Mouse (Mus musculus) ovary, postnatal 10 days (tissue): ENCODE results near the gene Zfp362.

Experiments
- DNase-seq: peaks from one replicate; pipeline ENCODE4 v3.0.0; 2022; ENCODE audit warnings: low spot score

The Zfp362 gene

DNA sequence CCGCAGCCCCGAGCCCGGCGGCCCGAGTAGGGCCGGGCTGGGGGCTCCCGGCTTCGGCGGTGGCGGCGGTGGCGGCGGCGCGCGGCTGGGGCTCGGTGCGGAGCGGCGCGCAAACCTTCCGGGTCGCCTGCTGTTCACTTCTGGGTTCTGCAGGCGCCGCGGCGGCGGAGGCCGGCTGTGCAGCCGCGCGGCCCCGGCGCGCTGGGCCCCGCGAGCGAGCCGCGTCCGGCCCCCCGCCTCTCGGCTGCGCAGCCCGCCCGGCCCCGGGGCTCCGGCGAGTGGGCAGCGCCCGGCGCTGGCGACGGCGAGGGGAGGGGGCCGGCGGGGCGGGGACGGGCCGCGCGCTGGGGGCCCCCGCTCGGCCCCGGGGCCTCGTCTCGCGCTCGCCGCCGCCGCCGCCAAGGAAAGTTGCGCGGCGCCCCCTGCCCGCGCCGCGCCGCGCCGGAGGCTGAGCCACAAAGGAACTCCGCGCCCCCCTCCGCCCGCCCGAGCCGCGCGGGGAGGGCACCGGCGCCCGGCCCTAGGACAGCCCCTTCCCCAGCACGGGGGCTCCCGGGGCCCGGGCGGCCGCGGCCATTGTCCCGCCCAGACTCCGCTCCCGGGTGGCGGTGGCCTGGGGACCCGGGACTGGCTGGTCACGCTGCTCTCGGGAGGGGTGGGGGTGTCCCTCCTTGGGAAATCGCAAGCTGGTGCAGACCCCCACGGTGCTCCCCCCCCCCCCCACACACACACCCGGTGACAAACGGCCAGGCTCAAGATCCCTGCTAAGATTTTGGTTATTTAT, at the start of gene Zfp362:
TSS of gene Zfp362 (minus strand) at position 3 of the 784 bp plus-strand sequence.
- no peak for DNase-seq

DNA sequence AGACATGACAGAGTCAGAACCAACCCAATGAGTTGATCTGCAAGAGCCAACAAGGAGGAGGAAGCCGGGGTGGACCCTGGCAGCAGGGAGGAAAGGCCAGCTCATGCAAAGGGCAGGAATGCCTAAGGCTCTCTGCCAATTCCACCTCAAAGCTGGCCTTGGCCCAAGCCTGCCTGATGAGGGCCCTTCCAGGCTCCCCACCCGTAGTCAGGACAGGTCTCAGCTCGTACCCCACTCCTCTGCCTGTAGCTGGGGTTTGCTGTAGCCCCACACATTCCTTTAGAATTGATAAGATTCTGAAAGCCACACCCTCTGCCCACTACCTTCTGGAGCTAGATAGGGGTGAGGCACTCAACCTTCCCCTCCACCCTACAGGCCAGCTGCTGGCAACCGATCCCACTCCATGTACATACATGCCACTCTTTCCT, 49.8 kb upstream of the Zfp362 start:
- DNase-seq = peak; percentile 35

DNA sequence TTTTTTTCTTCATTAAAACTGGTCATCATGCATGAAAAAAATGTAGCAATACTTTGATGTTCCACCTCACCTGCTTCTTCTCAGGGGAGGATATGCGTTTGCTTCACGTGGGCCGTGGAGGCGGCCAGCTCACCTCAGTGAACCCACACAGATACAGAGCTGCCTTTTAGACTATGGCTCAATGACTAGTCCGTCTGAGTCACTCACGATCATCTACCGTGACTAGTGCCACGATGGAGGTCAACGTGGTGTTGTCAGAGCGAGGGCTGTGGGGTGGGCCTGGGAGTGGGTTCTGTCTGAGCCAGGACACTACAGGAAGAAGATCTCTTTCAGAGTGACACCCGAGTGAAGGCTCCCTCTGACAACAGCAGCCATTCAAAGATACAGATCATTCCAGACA, 47.3 kb upstream of the Zfp362 start:
- no peak for DNase-seq

DNA sequence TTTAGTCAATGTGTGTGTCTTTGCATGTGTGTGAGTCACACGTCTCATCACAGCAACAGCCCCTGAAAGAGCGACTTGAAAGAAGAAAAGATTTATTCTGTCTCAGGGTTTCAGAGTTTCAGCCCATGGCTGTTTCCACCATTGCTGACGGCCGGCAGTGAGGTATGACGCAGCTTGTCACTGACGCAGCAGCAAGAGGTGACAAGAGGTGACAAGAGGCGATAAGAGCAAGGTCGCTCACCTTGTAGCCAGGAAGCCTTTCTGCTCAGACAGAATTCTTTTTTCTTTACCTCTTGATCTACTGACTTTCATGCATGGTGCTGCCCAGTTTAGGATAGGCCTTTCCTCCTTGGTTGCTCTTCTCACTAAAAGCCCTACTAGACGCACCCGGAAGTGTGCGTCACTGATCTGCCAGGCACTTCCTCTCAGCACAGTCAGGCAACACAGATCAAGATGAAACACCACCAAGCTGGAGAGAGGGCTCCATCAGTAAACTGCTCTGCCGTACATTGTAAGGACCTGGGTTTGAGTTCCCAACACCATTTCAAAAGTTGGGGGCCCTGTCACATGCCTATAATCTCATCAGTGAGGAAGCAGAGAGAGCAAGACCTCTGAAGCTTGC, 46.5 kb upstream of the Zfp362 start:
- DNase-seq = no peak

DNA sequence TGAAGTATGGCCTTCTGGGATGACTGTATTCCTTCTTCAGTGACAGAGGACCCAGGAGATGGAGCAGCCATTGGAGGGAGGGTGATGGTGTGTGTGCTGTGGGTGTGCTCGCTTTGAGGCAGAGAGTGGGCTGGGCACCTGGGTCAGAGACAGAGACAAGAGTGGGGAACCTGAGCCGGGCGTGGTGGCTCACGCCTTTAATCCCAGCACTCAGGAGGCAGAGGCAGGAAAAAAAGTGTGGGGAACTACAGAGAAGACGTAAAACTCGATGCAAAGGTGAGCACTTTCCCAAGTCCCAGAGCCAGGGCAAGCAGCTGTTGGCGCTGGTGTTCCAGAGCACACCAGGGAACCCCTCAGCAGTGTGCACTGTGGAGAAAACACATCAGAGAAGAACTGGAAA, 43.8 kb upstream of the Zfp362 start:
- no peak for DNase-seq

DNA sequence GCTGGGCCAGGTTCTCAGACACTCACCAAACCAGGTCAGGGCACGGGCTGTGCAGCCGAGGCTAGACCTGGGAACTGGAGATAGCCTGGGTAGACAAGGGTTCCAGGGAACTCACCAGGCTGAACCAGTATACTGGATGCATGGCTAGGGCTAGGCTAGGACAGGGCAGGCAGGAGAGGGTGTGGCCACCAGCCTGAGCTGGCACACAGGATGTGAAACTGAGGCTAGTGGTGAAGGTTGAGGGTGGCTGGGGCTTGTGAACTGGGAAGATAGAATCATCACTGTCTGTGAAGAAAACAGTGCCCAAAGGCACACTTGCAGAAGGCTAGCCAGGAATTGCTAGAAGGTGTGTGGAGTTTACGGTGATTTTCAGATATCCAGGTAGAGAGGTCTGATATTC, 43.1 kb upstream of the Zfp362 start:
- no peak for DNase-seq

DNA sequence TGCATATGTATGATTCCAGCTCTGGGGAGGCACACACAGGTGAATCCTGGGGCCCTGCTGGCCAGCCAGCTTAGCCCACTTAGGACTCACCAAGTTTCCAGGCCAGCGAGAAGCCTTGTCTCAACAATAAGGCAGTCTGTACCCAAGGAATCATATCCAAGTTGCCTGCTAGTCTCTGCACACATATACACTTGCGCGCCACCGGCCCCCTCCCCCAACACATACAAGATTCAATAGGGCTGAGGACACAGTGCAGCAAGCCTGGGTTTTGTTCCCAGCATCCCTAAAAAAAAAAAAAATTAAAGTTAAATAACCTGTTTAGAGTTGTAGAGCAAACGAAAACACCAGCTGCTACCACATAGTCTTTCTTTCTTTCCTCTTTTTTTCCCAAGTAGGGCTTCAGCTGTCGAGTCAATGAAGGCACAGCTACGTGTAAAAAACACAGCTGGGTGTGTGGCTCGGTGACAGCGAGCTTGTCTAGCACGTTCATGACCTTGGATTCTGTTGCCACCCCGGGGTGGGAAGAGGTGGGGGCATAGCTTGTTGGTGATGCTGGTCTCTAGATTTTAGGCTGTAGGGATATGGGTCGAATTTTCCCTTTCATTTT, 39.6 kb upstream of the Zfp362 start:
- no peak for DNase-seq

DNA sequence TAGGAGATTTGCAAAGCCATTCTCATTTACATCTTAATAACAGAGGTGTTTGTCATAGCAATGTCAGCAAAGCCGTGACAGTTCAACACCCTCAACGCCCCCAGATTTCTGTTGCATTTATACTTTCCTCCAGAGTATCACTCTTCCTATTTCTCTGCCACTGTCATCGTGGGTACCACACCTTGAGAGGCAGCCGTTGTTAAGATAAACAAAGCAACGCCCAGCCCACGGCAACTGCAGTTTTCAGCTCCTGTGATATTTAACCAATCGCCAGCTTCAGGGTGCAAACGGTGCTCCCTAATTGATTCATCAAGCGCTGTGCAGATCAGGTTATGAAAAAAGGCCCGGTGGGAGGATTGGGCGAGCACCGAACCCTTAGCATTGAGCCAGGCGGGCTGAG, 38.7 kb upstream of the Zfp362 start:
- DNase-seq = no peak

DNA sequence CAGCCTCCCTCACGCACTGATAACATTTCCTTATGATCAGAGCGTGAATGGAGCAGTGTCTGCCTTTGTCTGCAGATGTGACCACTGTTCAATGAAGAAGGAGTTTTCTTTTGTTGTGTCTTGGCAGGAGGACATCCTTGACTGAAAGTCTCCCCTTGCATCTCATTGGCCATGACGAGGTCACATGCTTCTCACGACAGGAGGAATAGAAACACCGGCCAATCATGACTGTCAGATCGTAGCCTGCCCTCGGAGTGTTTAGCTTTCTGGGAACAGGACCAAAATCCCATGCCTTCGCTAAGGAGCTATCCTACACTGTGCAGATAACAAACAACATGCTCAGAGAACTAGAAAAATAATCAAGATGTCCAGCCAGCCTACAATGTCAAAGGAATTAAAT, 35.4 kb upstream of the Zfp362 start:
- DNase-seq = no peak

DNA sequence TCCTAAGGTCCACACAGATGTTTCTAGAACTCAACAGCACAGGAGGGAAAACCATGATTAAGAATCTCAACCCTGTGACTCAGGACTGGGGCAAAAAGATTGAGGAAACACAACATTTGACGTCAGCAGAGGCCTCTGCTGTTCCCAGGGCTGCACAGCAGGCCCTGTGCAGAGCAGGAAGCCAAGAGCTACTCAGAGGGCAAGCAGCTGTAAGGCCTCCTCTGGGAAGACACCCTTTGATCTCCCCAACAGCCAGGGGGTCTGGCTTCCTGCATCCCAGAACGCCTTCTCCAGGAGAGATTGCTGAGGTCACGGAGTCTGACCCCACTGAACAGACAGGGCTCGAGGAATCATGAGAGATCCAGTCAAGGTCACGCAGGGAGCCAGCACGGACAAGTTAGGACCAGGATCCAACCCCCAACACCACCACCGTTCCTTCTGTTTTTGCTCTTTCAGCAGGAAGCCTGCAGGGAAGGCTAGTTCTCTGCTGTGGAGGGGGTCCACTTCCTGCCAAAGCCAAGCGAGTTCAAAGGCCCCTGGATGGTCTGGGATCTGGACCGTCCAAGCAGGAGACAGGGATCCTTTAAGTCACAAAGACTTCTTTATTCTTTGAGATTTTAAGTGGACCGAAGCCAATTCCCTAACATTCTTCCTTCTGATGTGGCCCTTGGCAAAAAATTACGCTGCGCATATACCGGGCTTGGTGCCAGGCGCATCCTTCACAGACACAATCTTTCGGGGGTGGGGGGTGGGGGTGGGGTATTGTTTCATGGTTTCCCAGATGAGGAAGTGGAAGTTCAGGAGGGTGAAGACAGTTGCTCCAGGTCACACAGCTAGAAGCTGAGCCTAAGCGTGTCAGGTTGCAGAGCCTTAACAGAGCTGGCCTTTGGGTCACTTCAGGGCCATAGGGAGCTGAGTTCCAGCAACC, 34.2 kb upstream of the Zfp362 start:
- DNase-seq = peak; percentile 21

DNA sequence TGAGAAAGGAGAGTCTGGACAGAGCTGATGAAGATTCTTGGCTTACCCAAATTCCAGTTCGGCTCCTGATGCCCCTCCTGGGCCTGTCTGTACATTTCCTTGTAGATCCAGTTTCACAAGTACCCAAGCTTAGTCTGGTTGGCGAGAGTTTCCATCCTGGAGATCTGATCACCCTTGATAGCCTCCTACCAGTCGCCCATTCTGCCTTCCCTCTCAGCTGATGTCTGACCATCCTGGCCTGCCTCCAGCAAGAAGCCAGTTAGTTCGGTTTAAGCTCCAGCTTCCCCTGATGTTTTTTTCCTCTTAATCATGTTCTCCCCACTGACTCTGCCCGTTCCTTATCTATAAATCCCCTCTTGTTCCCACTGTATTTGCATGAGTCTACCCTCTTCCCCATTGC, 32.4 kb upstream of the Zfp362 start:
- no peak for DNase-seq

DNA sequence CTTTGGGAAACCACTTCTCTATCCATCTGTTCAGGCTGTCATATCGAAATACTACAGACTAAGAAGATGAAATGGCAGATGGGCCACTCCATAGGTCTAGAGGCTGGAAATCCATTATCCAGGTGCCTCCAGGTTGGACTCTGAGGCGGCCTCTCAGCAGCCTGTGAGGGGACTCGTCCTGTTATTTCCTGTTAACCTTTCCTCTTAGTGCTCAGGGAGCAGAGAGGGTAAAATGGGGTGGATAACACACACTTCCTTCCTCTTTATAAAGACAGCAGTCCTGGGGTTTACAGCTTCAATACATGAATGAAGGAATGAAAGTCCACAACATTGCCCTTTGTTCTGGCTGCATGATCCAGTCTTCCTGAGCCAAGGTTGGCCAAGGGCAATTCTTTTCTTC, 18.3 kb upstream of the Zfp362 start:
- no peak for DNase-seq

DNA sequence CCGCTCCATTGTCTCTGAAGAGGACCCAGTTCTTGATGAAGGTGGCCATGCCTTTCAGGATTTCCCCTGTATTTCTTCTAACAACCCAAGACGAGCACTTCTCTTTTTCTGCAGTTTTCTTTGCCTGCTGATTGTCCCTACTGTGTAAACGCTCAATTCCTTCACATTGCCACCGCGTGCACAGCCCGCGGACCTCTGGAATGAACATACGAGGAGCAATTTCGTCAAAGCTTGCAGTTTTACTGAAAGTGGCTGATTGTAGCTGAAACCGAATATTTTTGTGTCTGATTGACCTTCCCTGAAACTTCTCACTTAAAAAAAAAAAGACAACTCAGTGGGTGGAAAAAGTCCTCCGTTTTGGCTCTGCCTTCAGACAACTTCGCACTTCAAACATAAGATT, 14.7 kb upstream of the Zfp362 start:
- DNase-seq = no peak

DNA sequence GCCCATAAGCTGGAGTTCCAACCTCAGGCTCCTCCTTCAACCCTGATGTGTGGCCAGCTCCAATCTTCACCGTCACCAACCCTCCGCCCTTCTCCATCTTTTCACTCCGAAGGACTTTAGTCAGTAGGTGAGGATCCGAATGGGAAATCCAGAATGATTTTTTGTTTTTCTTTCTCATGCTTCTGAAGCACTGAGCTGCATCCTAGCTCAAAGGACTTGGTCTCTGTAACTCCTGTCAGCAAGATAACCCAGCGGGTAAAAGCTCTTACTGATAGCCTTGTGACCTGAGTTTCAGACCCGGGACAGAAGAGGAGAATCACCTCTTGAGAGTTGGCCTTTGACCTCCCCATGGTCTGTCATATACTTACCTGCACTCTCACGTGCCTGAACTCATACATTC, 11.2 kb upstream of the Zfp362 start:
- no peak for DNase-seq

DNA sequence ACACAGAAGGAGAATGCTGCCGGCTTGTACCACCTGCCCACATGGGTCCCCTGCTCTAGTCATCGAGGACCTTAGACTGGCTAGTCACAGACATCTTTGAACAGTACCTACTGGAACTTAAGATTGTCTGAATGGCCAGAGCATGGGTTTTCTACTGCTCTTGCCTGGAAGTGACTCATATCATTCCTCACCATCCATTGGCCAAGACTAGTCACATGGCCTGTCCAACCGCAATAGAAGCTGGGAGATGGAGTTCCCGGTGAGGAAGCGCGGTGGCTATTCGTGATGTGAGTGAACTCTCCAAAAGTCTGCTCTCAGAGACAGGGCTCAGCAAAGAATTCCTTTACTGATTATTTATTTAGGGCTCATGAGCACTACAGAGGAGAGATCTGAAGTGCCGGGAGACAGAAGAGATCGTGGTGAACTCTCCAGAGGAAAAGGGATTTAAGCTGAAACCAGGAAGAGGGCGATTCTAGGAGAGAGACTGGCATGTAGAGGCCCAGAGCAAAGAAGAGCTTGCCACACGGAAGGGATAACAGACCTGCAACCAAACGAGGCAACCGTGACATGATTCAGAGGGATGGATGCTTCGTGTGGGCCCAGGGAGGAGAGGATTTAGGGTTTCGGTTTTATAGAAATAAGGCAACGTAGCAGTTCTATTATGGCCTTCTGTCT, 5.7 kb upstream of the Zfp362 start:
- no peak for DNase-seq

DNA sequence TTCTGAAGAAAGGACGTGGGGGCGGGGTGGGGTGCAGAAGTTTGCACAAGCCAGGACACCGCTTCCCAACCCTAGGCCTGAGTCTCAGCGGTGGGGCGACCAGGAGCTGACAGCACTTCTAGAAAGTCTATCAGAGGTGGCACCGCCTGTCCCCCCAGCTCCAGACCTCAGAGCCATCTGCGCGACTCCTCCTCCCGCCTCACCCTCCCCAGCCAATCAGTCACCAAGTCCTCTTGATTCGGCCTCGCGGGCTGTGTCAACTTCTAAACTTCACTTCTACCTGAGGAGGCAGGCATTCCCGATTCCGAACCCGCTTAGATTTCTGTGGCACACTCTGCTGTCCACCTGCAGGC, 958 bp upstream of the Zfp362 start:
- no peak for DNase-seq

DNA sequence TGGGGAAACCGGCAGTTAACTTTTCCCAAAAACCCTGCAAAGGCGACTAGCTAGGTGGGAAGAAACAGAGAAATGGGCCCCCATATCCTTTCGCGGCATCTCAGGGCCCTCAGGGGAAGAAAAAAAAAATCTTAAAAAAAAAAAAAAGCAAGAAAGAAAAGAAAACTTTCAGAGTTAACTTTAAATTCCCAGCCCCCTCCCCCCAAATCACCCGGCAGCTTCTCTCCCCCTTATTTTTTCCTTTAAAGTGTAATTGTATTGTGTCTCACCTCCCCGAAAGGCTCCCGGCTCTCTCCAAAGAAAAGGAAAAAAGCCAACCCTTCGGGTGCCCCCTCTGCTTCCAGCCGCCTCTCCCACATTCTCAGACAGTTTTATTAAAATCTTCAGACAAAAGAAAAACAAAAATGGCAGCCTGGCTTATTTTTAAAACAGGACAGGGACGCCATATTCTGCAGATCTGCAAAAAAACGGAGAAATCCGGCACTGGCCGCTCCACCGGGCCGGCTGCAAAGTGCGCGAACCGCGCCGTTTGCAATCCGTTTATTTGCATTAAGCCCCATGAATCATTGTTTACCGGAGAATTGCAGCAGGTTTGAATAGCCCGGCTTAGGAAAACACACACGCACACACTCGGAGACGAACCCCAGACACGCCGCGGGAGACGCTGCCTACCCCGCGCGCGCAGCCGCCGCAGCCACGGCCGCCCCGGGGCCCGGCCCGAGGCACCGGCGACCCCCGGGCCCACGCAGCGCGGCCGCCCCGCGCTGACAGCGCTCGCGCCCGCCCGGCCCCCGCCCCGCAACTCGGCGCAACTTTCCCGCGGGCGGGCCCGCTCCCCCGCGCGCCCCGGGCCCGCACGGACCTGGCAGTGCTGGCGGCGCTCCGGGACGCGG, 449 bp downstream of the Zfp362 start:
- no peak for DNase-seq

DNA sequence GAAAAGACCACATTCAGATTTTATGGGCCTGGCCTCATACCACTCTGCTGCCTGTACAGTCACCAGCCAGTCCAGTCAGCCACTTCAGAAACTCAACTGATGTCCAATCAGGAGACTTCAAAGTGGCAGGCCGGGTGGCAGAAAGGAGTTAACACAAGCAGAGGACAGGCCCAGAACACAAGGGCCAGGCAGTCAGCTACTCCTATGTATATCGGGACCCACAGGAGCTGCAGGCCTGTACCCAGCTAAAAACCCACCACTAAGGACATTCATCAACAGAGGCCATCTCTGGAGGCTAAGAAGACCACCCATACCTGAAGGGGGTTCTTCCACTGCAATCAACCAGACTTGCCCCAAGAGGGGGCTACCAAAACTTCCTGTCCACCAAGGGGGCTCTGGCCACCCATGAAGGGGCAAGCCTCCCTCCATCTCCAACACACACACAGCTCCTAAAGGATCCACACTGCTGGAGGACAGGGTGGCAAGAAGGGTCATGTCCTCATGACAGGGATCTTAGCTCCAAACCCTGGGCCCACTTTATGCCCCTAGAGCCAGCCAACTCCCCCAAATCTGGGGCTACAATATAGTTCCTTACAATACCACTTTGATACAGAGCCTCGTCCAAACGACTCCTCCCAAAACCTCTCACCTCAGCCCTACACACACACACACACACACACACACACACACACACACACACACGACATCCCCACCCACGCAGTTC, 1.3 kb downstream of the Zfp362 start:
- no peak for DNase-seq

DNA sequence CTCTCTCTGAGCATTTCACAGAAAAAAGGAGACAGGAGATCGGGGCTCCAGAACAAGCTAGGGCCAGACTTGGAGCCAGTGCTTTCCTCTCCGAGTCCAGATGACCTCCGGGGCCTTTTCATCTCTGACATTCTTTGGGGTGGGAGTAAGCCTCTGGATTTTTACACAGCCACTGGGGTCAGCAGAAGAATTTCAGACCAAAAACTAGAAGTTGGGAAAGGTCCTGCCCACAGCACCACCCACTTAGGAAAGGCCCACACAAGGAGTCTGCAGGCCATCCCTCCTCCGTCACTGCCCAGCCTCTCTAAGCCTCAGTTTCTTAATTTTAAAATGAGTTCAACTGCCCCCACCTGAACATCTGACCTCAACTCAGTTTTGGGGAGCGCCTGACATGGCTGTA, 2.3 kb downstream of the Zfp362 start:
- DNase-seq = no peak
